Mouse (Mus musculus) bone marrow, adult 2 months (tissue): ENCODE measurements around the gene Disp1.

ENCODE experiments used
- CTCF ChIP-seq: fragments of 200-500 bp; IDR thresholded peaks from 2 replicates; pipeline ENCODE4 v1.5.1; 2011; ENCODE audit warnings: low read length, control low read depth; ENCODE audit not compliant: control insufficient read depth, insufficient read depth
- POLR2A ChIP-seq: fragments of 200-500 bp; IDR thresholded peaks from 2 replicates; pipeline ENCODE4 v1.6.1; 2011; ENCODE audit warnings: low read depth, mild to moderate bottlenecking, control low read depth, low read length, borderline replicate concordance; ENCODE audit not compliant: control insufficient read depth

DNA sequence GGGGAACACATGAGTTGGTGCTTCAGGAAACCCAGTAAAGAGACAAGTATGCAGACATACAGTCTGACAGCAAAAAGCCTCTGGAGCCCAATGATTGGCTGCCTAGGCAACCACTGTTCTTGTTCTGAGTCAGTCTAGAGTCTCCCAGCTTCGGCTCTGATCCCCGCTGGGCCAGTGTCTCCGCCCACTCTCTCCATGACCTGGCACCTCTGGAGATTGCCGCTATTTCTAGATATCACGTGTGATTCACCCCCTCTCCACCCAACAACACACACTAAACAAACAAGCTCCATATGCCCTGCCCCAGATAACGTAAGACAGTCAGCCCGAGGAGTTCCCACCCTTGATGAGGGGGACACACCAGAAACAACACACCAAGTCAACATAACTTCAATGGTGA is 168.7 kb downstream of the Disp1 start:
- TF ChIP-seq CTCF (no peak), POLR2A (no peak)
